Mouse (Mus musculus) heart, embryonic 14.5 days (tissue): ENCODE data around the gene Mmp23. TPM values are rescaled to one million over a fixed set of nuclear protein-coding genes. Genes with fewer than 3 reads are reported as not detected.

Experiments
- polyA plus RNA-seq: library from polyadenylated mRNA; unstranded; fragments of >200 nt; fragmentation: Nextera tagmentation; extraction: Ambion mirVana; gene quantifications from 2 replicates; pipeline ENCODE4 v1.2.1, GENCODE M21; 2014

Gene Mmp23
- polyA plus RNA-seq, 1 experiment from 2014 or later = 67.1 TPM

Other genes starting within 250 kb of the Mmp23 start
- gene Cfap74, start 244.2 kb downstream of the Mmp23 start, polyA plus RNA-seq = 0.63 and 0.86 TPM in 2 replicates
- not detected in 2 replicates for gene Tmem52, start 184.3 kb downstream of the Mmp23 start, polyA plus RNA-seq
- 375 and 396 TPM in 2 replicates for gene Gnb1, start 162.0 kb downstream of the Mmp23 start, polyA plus RNA-seq
- 49.9 and 51.4 TPM in 2 replicates for gene Nadk, start 91.0 kb downstream of the Mmp23 start, polyA plus RNA-seq
- gene Slc35e2, start 52.0 kb downstream of the Mmp23 start, polyA plus RNA-seq = 7.7 and 8.5 TPM in 2 replicates
- 33.5 and 36.7 TPM in 2 replicates for gene Cdk11b, start 28.5 kb downstream of the Mmp23 start, polyA plus RNA-seq
- gene Gm10563, start 8.0 kb downstream of the Mmp23 start, polyA plus RNA-seq = not detected in 2 replicates
- gene Mib2, start 15.8 kb upstream of the Mmp23 start, polyA plus RNA-seq = 12.5 and 15.3 TPM in 2 replicates
- 1.9 and 2.4 TPM in 2 replicates for gene Fndc10, start 41.0 kb upstream of the Mmp23 start, polyA plus RNA-seq
- 113 and 115 TPM in 2 replicates for gene Ssu72, start 51.4 kb upstream of the Mmp23 start, polyA plus RNA-seq
- gene Tmem240, start 81.4 kb upstream of the Mmp23 start, polyA plus RNA-seq = 0.23 and 0.28 TPM in 2 replicates
- 89.0 and 95.2 TPM in 2 replicates for gene Atad3a, start 107.7 kb upstream of the Mmp23 start, polyA plus RNA-seq
- gene Vwa1, start 121.3 kb upstream of the Mmp23 start, polyA plus RNA-seq = 4.5 and 4.9 TPM in 2 replicates
- gene Tmem88b, start 132.5 kb upstream of the Mmp23 start, polyA plus RNA-seq = 2.4 and 2.5 TPM in 2 replicates
- not detected in 2 replicates for gene Ankrd65, start 137.1 kb upstream of the Mmp23 start, polyA plus RNA-seq
- 146 and 160 TPM in 2 replicates for gene Mrpl20, start 149.5 kb upstream of the Mmp23 start, polyA plus RNA-seq
- gene Ccnl2, start 159.1 kb upstream of the Mmp23 start, polyA plus RNA-seq = 120 and 126 TPM in 2 replicates
- gene Aurkaip1, start 177.9 kb upstream of the Mmp23 start, polyA plus RNA-seq = 112 and 118 TPM in 2 replicates
- gene Mxra8, start 186.3 kb upstream of the Mmp23 start, polyA plus RNA-seq = 55.5 and 75.6 TPM in 2 replicates
- 9.1 and 10.9 TPM in 2 replicates for gene Dvl1, start 194.0 kb upstream of the Mmp23 start, polyA plus RNA-seq
- gene Tas1r3, start 210.0 kb upstream of the Mmp23 start, polyA plus RNA-seq = 0.09 and 0.12 TPM in 2 replicates
- gene Cptp, start 216.1 kb upstream of the Mmp23 start, polyA plus RNA-seq = 10.9 and 11.0 TPM in 2 replicates
- 36.0 and 38.5 TPM in 2 replicates for gene Ints11, start 216.2 kb upstream of the Mmp23 start, polyA plus RNA-seq
- 28.0 and 30.0 TPM in 2 replicates for gene Pusl1, start 238.4 kb upstream of the Mmp23 start, polyA plus RNA-seq
- gene Acap3, start 238.4 kb upstream of the Mmp23 start, polyA plus RNA-seq = 9.0 and 9.4 TPM in 2 replicates